Mouse (Mus musculus): ENCODE measurements around the gene Fam162a. TPM values are rescaled to one million over a fixed set of nuclear protein-coding genes. Genes with fewer than 3 reads are reported as not detected.
"Not testable (repeated sequence)": the region's sequence is repeated elsewhere in the genome, so short reads cannot be mapped to it uniquely, and the experiment has no call there.

Gene Fam162a
- total RNA-seq, 2 experiments from 2014 or later, result 60.6 to 62.3 TPM

DNA sequence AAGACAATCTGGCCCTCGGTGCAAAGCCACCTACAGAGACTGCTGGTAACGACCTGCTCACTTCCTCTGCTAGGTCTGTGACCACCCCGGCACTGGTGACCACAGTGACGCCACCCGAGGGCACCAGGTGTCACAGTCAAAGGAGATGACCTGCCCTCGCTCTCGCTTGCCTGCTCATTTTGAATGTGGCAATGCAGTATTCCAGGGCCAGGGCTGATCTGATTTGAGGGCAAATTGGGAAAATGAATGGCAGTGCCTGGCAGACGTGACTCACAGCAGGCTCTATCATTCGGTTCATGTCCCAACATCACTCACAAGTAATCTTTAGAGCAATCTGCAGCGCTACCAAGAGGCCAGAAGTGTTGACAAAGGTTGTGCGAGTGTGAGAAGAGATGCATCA is 15.0 kb downstream of the Fam162a start:
- Histone ChIP-seq H3K4me3 (no peak overlapping the region), H3K27ac (no peak overlapping the region)
- no peak for TF ChIP-seq CTCF (IDR thresholded peaks at IDR 0.05)
- DNase-seq (ENCODE audit: extremely low spot score in 1 of 2, low spot score in 2 of 2), result no peak
- intact Hi-C loops (cut with DNase I), result no loop called here

DNA sequence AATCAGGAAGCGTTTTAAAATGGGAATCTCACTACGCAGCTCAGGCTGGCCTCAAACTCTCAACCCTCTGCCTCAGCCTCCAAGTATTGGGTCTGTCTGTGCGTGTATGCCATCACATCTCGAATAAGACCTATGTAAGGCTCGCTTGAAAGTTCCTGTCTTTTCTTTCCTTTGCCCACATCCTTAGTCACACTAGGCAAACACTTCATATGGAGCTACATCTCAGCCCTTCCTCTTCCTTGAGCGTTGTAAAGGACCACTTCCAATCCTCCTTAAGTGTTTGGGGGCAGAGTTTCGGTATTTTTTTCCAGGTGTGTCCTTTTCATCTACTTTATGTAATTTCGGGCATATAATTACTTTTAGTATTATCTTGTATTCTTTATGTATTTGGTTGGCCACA is 16.5 kb downstream of the Fam162a start:
- intact Hi-C loops (cut with DNase I), result no loop called here
- no peak for TF ChIP-seq CTCF (IDR thresholded peaks at IDR 0.05)
- H3K27ac ChIP-seq, result no peak overlapping the region
- H3K4me3 ChIP-seq, result no peak overlapping the region
- no peak for DNase-seq (ENCODE audit: extremely low spot score in 1 of 2, low spot score in 2 of 2)

DNA sequence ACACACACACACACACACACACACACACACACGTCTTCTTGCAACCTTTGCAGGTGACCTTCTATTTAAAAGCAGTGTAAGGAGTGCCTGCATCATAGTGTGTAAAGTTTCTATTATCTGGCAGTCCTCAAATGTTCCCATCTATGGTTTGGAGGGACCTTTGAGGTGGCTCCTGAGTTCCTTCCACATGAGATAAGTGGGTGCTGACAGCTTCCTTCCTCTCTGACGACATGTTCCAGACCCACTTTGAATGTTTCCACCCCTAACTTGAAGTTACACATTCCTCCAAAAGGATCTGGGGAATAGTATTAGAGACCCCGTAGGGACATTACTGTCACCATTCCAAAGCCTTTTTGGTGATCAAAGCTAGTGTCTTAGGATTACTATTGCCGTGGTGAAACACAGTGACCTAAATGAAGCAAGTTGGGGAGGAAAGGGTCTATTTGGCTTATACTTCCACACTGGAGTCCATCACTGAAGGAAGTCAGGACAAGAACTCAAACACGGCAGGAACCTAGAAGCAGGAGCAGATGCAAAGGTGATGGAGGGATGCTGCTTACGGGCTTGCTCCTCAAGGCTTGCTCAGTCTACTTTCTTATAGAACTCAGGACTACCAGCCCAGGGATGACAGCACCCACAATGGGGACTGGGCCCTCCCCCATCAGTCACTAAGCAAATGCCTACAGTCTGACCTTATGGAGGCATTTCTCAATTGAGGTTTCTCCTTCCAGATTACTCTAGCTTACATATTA is 17.7 kb downstream of the Fam162a start:
- DNase-seq (ENCODE audit: extremely low spot score in 1 of 2, low spot score in 2 of 2), result no peak
- Histone ChIP-seq H3K4me3 (no peak overlapping the region), H3K27ac (no peak overlapping the region)
- intact Hi-C loops (cut with DNase I), result no loop called here
- TF ChIP-seq CTCF (IDR thresholded peaks at IDR 0.05), result no peak

DNA sequence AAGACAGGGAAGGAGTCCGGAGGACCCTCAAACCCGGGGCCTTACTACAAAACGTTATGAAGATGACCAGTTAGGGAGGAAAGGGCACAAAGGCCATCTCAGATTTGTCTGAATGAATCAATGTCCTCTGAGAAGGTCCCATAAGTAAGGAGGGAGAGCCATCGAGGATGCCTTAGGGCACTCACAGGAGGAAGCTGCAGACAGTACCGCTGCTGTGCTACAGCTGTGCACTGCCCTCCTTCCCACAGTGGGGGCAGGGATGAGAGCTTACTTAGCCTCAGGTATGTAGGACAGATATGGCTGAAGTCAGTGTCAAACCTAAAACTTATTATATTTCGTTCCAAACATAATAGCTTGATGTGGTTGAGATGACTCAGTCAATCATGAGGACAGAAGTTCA is 19.9 kb downstream of the Fam162a start:
- Histone ChIP-seq H3K27ac (no peak overlapping the region), H3K4me3 (no peak overlapping the region)
- no peak for TF ChIP-seq CTCF (IDR thresholded peaks at IDR 0.05)
- intact Hi-C loops (cut with DNase I), result no loop called here
- DNase-seq (ENCODE audit: extremely low spot score in 1 of 2, low spot score in 2 of 2), result no peak

DNA sequence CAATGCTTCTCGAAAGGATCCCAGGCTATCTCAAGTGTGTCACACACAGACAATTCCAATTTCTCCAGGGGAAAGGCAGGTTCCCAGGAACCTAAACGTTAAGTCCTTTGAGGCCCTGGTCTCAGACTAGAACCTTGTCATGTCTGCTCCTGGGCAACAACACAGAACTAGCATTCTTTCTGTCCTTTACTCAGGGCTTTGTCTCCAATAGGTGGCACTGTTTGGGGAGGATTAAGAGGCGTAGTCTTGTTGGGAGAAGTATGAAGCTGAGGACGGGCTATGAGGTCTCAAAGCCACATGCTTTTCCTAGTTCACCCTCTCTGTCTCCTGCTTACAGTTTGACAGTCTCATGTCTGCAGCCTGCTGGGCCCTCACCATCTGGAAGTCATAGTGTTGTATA is 23.9 kb downstream of the Fam162a start:
- Histone ChIP-seq H3K4me3 (no peak overlapping the region), H3K27ac (no peak overlapping the region)
- DNase-seq (ENCODE audit: extremely low spot score in 1 of 2, low spot score in 2 of 2), result no peak
- intact Hi-C loops (cut with DNase I), result loop anchor here (10.0 kb wide), 1 partner anchor 777 kb away; the partner anchor contains the start of gene Iqcb1
- TF ChIP-seq CTCF (IDR thresholded peaks at IDR 0.05), result peak; percentile 23; the same call in 1 of the 2 replicates

DNA sequence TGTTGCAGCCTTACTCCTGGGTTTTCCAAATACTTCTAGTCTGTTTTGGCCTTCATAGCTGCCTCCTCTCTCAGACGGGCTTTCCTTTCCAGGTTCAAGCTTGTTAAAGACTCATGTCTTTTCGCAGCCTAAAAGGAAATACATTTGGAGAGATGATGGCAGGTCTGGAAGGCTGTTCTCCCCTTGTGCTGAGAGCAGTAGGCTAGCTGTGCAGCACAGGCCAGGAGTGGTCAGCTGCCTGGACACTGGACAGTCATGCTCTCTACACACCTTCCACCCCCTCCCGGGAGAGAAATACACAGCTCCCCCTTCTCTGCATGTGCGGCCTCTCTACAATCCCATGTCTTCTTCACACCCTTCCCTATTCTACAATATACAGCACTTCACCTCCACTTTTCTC is 27.4 kb downstream of the Fam162a start:
- intact Hi-C loops (cut with DNase I), result loop anchor here (2.0 to 10.0 kb wide), 3 partner anchors 27 to 968 kb away; partner anchors contain the start of genes Ccdc58, Fam162a, Iqcb1 and Polq
- DNase-seq (ENCODE audit: extremely low spot score in 1 of 2, low spot score in 2 of 2), result no peak
- no peak for TF ChIP-seq CTCF (IDR thresholded peaks at IDR 0.05)
- H3K27ac ChIP-seq, result no peak overlapping the region
- no peak overlapping the region for H3K4me3 ChIP-seq

DNA sequence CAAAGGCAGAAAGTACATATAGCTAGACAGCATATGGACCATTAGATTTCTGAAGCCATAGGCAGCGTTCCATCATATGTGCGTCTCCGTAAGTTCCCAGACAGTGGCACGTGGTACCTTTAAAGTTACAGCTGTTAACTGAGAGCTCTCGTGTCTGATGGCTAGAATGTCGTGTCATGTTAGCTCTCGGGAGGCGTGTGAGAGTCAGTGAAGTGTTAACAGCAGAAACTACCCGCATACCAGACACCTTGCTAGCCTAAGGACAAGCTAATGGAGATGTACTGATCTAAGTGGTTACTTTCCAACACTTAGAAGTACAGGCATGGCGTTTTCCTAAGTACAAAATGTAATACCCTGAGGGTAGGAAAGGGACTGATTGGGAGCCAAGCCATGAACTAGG is 28.3 kb downstream of the Fam162a start:
- no peak for TF ChIP-seq CTCF (IDR thresholded peaks at IDR 0.05)
- DNase-seq (ENCODE audit: extremely low spot score in 1 of 2, low spot score in 2 of 2), result no peak
- no peak overlapping the region for H3K4me3 ChIP-seq
- intact Hi-C loops (cut with DNase I), result loop anchor here (2.0 to 10.0 kb wide), 3 partner anchors 28 to 969 kb away; partner anchors contain the start of genes Ccdc58, Fam162a, Iqcb1 and Polq
- H3K27ac ChIP-seq, result no peak overlapping the region

DNA sequence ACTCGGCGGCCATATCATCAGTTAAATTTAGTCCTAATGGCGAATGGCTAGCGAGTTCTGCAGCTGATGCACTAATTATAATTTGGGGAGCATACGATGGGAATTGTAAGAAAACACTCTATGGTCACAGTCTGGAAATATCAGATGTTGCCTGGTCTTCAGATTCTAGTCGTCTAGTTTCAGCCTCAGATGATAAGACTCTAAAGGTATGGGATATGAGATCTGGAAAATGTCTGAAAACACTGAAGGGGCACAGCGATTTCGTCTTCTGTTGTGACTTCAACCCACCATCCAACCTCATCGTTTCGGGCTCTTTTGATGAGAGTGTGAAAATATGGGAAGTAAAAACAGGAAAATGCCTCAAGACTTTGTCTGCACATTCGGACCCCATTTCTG is 29.8 kb downstream of the Fam162a start:
- H3K27ac ChIP-seq, result peak overlapping the region; percentile 65
- peak overlapping the region; percentile 53 for H3K4me3 ChIP-seq
- intact Hi-C loops (cut with DNase I), result loop anchor here (2.0 to 10.0 kb wide), 3 partner anchors 29 to 971 kb away; partner anchors contain the start of genes Ccdc58, Fam162a, Iqcb1 and Polq
- DNase-seq (ENCODE audit: extremely low spot score in 1 of 2, low spot score in 2 of 2), result no peak
- no peak for TF ChIP-seq CTCF (IDR thresholded peaks at IDR 0.05)

DNA sequence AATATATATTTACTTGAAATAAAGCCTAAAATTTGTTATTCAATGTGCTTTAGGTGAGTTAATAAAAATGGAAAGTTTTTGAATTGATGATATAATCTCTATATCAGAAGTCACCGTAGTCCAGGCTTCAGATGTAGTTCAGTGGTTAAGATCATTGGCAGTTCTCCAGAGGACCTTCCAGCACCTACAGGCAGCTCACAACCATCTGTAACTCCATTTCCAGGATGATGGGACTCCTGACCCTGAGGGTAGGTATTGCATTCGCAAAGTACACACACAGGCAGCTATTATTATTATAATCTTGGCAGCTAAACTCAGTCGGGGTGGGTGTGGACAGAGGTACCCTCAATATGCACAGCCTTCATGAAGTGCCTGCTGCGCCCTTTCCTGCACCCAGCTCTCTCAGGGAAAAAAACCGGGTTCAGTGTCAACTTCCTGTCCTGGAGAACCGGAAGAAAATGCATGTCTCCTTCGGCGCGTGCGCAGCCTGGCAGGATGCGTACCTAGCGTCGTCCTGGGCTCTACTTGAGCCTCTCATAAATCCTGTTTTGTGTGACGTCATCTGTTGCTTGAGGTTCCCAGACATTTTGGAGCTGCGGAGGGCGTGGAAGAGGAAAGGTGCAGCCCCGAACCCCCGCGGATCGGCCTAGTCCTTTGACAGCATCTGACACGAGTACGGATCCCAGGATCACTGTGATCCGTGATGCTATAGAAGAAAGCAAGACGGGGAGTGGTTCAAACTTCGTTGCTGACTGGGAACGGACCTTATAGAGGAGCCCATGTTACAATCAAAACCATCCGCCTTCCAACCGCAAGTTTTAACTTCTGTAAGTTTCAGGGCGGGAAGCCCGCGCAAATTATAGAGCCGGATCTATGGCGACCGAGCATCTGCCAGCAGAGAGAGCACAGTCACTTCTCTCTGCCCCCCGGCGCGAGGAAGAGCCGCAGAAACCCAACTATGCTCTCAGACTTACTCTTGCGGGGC is 30.5 kb downstream of the Fam162a start, which contains the start of gene Wdr5b:
Wdr5b (plus strand) TSS at position 551 of the 985 bp plus-strand sequence.
- intact Hi-C loops (cut with DNase I), result loop anchor here (5.0 to 10.0 kb wide), 2 partner anchors 784 to 971 kb away; partner anchors contain the start of genes Iqcb1 and Polq
- H3K4me3 ChIP-seq, result peak within 1 kb of the TSS; percentile 53
- H3K27ac ChIP-seq, result peak within 1 kb of the TSS; percentile 65
- DNase-seq (ENCODE audit: extremely low spot score in 1 of 2, low spot score in 2 of 2), result peak; percentile 89 to 90
- TF ChIP-seq CTCF (IDR thresholded peaks at IDR 0.05), result no peak

DNA sequence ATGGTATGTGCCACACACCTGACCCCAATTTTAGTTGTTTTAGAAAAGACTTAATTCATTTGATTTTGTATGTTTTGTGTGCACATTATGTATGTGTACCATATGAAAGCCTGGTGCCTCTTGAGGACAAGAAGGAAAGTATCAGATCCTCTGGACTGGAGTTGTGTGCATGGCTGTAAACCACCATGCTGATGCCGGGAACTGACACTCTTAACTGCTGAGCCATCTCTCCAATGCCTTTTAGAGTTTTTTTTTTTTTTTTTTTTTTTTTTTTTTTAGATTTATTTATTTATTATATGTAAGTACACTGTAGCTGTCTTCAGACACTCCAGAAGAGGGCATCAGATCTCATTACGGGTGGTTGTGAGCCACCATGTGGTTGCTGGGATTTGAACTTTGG is 43.3 kb downstream of the Fam162a start:
- not testable (repeated sequence) for DNase-seq (ENCODE audit: extremely low spot score in 1 of 2, low spot score in 2 of 2); H3K27ac ChIP-seq; H3K4me3 ChIP-seq
- intact Hi-C loops (cut with DNase I), result loop anchor here (5.0 kb wide), 1 partner anchor 809 kb away; no protein-coding TSS in a partner anchor

DNA sequence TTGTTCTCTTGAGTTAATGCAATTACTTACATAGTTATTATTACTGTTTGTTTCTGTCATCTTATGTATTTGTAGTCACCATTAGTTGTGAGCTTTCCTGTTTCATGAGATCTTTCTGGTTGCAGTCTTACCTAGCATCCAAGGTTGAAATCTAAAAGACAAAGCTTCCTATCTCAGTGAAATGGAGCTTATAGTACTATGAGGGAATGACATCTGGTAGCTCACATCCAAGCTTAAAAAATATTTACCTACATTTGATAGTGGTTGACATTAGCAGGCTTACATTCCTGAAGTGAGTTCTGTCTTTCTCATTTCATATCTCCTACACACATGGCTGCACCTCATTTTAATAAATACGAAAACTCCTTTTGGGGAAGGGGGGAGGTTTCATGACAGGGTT is 55.1 kb downstream of the Fam162a start:
- intact Hi-C loops (cut with DNase I), result no loop called here
- Histone ChIP-seq H3K27ac (no peak overlapping the region), H3K4me3 (no peak overlapping the region)
- TF ChIP-seq CTCF (IDR thresholded peaks at IDR 0.05), result no peak
- no peak for DNase-seq (ENCODE audit: extremely low spot score in 1 of 2, low spot score in 2 of 2)

DNA sequence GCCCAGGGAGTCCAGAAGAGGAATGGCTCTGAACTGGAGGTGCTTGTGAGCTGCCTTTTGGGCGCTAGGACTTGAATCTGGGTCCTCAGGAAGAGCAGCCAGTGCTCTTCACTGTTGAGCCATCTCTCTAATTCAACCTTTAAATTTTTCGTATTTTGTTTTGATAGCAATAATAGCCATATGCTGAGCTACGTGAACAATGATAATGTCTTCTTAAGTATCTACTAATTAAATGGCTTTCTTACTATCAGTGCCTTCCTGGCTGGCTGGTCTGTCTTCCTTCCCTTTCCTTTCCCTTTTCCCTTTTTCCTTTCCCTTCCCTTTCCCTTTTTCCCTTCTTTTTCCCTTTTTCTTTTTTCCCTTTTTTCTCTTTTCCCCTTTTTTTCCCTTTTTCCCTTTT is 63.0 kb downstream of the Fam162a start:
- DNase-seq (ENCODE audit: extremely low spot score in 1 of 2, low spot score in 2 of 2), result no peak
- Histone ChIP-seq H3K27ac (no peak overlapping the region), H3K4me3 (no peak overlapping the region)
- no peak for TF ChIP-seq CTCF (IDR thresholded peaks at IDR 0.05)
- intact Hi-C loops (cut with DNase I), result no loop called here

DNA sequence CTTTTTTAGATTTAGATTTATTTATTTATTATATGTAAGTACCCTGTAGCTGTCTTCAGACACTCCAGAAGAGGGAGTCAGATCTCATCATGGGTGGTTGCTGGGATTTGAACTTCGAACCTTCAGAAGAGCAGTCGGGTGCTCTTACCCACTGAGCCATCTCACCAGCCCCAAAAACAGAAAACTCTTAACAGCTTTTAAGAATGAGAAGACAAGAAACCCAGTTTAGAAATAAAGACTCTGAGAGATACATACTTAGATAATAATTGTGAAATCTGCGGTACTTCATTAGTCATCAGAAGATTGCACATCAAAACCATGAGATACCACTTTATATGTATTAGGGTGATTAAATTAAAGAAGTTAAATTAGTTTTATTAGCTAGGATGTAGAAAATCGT is 72.5 kb downstream of the Fam162a start:
- DNase-seq (ENCODE audit: extremely low spot score in 1 of 2, low spot score in 2 of 2); intact Hi-C loops (cut with DNase I): not testable (repeated sequence)

More for the DNA sequence above, 72.5 kb downstream of the Fam162a start:
- not testable (repeated sequence) for H3K27ac ChIP-seq, H3K4me3 ChIP-seq
